22 mouse cellular contexts compared by ENCODE assay signal in the genomic region with DNA sequence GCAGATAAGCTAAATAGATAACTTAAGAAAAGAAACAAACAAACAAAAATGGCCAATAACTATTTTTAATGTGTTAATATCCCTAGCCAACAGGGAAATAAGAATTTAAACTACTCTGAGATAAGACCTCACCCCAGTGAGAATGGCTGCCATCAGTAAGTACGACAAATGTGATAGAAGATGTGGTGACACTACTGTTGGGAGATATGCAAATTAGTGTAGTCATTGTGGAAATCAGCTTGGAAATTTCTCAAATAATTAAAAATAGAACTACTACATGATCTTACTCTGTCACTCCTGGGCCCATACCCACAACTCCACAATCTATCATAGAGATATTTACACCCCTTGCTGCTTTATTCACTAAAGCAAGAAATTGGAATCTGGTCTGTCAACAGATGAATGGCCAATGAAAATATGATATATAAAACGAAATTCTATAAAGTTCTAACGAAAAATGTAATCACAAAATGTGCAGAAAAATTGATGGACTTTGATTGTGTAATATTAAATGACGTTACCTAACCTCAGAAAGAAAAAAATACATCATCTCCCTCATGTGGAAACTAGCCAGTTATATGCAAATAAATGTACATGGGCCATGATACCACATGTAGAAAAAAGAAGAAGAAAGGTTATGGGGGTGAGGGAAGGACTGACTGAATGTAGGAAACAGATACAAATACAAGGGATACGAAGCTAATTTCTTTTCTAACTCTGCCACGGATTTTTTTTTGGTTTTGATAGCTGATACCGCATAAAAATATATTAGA.
"Had no signal": no experiment of that assay in that cellular context is flagged by ENCODE, and none has a peak within 500 bp of the region (broad histone marks: within the 10 kb centered on the region; RNA-seq: fewer than 3 reads in every experiment).

No protein-coding gene starts in this region.

- H3K4me1 ChIP-seq: lung, embryonic 15.5 days; midbrain, embryonic 10.5 days; neural tube, embryonic 12.5 days; stomach, embryonic 15.5 days had no signal

- H3K27me3 ChIP-seq: liver, embryonic 13.5 days; liver, embryonic 15.5 days; lung, embryonic 15.5 days; megakaryocyte, embryonic 14.5 days; midbrain, embryonic 12.5 days; neural tube, embryonic 12.5 days; stomach, embryonic 15.5 days had no signal

- H3K36me3 ChIP-seq: liver, embryonic 13.5 days; liver, embryonic 15.5 days; lung, embryonic 15.5 days; midbrain, embryonic 10.5 days; midbrain, embryonic 12.5 days; neural tube, embryonic 12.5 days; stomach, embryonic 15.5 days had no signal

- H3K4me3 ChIP-seq: liver, embryonic 13.5 days; liver, embryonic 15.5 days; lung, embryonic 15.5 days; megakaryocyte, embryonic 14.5 days; midbrain, embryonic 10.5 days; midbrain, embryonic 12.5 days; neural tube, embryonic 12.5 days; stomach, embryonic 15.5 days had no signal

- ATAC-seq: liver, postnatal 0 days; lung, postnatal 0 days had no signal

- H3K9me3 ChIP-seq: liver, embryonic 13.5 days; liver, embryonic 15.5 days; lung, embryonic 15.5 days; megakaryocyte, embryonic 14.5 days; midbrain, embryonic 10.5 days; midbrain, embryonic 12.5 days; neural tube, embryonic 12.5 days; stomach, embryonic 15.5 days had no signal

- H3K27ac ChIP-seq: liver, embryonic 13.5 days; liver, embryonic 15.5 days; lung, embryonic 15.5 days; midbrain, embryonic 10.5 days; midbrain, embryonic 12.5 days; neural tube, embryonic 12.5 days; stomach, embryonic 15.5 days; stomach, postnatal 0 days had no signal

- H3K4me2 ChIP-seq: liver, embryonic 13.5 days; liver, embryonic 15.5 days; lung, embryonic 15.5 days; midbrain, embryonic 12.5 days; neural tube, embryonic 12.5 days; stomach, embryonic 15.5 days had no signal

- DNase-seq: liver, embryonic 13.5 days; liver, postnatal 0 days; lung, adult 2 months; lung, postnatal 4 days; midbrain, embryonic 14.5 days; retina, postnatal 1 day; right cerebral cortex, adult 18-20 months; right cerebral cortex, postnatal 25 days; right cerebral cortex, postnatal 4 days; spleen, adult 18-20 months; thymus, adult 18-20 months; thymus, postnatal 14 days; thymus, postnatal 36 days had no signal

- H3K9ac ChIP-seq: liver, embryonic 13.5 days; liver, embryonic 15.5 days; liver, postnatal 0 days; lung, embryonic 15.5 days; midbrain, embryonic 12.5 days; neural tube, embryonic 12.5 days; stomach, embryonic 15.5 days had no signal
